Mouse (Mus musculus): Measurements from ENCODE around the gene 1700025C18Rik.

Gene 1700025C18Rik

DNA sequence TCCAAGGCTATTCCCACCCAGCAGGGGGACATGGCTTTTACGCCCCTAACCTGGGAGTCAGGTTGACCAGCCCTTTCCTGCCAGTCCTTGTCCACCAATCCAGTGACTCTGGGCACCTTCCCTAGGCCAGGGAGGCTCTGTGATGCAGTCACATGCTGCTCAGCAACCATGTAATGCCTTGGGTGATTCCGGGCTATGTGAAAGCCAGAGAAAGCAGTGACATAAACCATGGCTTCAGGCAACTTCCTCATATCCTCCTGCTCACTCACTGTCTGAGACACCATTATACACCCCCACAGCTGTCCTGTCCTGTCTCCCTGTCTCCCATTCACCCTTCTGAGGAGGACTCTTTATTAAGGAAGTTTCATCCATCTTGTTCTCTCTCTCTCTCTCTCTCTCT lies at the start of gene 1700025C18Rik:
TSS of gene 1700025C18Rik (minus strand) at position 101 of the 400 bp plus-strand sequence.
- no peak for DNase-seq

DNA sequence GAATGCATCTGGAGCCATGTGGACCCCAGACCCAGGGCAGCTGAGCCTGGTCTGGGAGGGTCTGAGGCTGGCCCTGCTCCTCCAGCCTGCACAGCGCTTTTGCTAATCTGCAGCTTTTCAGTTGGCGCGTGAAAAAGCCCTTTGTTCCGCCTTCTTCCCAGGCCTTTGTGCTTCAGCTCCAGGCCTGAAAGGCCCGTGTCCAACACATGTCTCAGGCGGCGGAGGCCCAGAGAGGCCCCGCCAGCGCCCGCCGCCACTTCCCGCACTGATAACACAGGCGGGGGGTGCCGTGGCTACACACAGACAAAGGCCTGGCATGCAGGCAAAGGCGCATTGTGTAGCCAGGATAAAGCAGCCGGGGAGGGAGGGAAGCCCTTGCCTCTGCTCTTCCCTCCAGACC lies 45.5 kb upstream of the 1700025C18Rik start:
- no peak for DNase-seq

DNA sequence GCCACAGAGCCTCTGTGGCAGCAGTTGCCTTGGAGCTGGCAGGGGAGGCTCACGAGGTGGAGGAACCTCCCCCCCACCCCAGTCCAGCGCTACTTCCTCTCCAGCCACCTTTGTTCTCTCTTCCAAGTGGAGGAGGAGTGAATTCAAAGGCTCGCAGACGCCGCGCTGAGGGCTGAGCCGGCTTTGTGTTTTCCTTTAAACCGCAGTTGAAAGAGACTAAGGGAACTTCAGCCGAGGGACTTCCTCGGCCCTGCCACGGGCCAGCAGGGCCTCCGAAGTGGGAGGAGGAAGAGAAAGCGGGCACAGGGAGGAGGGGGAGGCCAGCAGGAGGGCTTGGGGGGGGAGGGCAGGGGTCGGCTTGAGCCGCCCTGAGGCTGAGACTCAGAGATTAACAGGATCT lies 43.0 kb upstream of the 1700025C18Rik start:
- no peak for DNase-seq

DNA sequence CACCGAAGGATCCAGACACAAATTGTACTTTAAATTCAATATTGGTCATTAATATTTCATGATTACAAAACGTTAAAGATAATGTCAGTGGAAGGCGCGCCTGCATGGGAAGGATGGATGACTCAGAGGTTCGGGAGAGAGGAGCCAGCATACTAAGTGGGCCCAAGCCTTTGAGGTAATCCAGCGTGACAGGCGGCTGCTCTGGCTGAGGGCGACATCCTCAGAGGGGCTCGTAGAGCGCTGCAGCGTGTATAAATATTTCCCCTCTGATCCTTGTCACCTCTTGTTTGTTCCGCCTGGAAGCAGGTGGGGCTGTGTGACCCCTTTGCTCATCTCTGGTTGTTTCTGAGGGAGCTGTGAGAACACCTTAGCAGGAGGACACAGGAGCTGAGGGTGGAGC lies 40.9 kb upstream of the 1700025C18Rik start:
- no peak for DNase-seq

DNA sequence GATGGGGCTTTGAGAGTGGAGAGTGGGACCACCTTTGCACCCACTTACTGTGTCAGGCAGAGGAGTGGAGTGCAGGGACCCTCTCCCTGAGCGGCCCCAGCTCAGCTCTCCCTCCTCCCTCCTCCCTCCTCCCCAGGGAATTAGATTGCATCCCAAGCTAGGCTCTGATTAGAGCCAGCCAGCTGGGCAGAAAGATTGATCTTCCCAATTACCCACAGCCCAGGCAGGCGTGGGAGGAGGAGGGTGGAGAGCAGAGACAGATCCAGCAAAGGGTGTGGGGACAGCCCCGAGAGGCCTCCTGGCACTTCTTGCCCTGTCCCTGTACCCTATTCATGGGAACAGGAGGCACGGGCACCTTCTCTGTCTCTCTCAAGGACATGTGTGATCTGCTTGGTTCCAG lies 38.6 kb upstream of the 1700025C18Rik start:
- DNase-seq, result no peak

DNA sequence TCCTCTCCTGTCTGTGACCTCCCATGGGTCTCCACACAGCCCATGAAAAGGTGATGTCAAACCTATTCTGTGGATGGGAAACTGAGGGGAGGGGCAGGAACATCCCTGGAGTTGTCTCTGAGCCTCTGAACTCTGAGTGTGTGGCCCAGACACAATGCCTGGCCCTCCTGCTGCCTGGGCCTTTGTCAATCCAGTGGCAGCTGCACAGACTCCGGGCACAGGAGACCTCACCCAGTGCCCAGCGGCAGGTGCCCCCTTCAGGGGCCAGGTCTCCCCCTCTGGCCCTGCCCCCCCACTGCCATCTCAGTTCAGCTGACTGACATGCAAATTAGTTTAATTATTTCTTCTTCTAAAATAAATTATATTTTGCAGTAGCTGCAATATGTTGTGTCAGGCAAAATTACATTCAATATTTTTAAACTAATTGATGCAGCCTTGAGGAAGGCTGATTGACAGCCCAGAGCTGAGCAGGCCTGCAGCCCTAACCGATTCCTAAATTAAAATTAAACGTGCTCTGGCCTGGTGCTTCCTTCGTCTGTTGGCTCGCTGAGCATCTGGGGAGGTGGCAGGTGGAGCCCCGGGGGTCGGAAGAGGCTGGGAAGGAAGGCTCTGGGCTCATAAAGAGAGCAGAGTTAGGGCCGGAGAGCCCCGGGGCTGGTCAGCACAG lies 36.5 kb upstream of the 1700025C18Rik start:
- DNase-seq, result no peak

DNA sequence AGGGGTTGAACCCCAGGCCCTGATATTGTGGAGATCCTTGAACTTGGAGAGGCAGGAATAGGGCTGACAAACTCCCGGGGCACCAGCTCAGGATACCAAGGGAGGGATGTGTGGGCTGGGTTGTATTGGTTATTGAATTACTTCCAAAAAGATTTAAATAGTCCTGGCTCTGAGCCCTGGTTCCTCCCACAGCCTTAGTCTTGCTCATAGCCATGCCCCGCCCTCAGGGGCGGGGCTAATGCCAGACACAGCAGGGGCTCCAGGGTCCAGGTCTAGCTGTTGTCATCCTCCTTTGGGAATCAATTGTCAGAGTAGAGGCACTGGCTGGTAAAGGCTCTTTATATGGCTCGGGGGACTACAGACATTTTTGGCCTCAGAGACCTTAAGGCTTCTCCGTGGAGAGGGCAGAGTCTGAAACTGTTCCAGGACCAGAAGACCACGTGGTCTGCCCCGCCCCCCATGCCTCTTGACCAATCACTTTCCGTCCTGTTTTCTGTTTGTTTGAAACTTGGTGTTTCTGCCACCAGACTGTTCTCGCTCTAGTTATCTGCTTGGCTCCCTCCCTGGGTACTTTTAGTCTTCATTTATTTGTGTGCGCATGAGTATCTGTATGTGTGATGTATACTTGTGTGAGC lies 30.8 kb upstream of the 1700025C18Rik start:
- DNase-seq, result no peak

DNA sequence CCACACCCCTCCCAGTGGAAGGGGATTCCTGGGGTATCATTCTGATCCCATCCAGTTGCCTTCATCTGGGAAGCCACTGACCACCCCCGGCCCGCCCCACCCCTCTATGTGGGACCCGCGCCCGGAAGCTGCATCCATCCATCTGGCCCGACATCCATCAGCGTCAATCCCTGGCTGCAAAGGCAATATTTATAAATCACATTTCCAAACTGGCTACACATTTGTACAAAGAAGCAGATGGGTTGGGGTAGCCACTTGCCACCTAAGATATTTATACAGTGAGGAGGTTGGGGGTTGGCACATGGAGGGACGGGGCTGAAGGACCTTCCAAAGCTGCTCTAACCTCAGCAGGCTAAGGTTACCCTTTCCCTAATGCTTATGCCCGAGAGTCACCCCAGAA lies 30.2 kb upstream of the 1700025C18Rik start:
- no peak for DNase-seq

DNA sequence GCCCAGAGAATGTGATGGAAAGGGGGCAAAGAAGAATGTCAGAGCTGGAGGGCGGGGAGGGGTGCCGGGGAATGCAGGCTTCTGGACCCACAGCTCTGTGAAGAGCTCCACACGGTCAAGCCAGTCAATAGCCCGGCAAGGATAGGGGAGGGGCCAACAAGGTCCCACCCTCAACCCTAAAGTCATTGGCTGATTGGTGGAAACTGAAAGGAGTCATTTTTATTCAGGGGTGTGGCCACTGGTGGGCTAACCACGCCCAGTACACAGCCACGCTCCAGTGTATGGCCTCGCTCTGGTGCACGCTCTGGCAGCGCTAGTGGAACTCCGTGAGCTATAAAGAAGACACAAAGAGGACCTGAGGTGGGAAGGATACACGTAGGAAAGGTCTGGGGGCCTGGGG lies 23.2 kb upstream of the 1700025C18Rik start:
- DNase-seq, result no peak

DNA sequence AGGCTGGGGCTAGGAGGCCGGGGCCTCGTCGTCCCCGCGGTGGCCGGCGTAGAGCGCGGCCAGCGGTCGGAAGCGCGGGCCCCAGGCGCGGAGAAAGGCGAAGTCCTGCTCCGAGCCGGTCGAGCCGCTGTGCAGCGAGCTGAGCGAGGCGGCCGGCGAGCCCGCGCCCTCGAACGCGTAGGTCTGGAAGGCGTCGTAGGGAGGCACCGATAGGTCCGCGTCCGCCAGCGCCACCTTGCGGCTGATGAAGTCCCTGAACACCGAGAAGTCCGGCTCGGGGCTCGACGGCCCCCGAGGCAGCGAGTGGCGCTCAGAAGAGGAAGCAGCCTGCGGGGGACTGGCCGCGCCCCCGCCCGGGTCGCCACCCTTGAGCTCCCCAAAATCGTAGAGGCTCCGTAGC lies 21.6 kb upstream of the 1700025C18Rik start:
- DNase-seq, result peak; percentile 81 to 84

DNA sequence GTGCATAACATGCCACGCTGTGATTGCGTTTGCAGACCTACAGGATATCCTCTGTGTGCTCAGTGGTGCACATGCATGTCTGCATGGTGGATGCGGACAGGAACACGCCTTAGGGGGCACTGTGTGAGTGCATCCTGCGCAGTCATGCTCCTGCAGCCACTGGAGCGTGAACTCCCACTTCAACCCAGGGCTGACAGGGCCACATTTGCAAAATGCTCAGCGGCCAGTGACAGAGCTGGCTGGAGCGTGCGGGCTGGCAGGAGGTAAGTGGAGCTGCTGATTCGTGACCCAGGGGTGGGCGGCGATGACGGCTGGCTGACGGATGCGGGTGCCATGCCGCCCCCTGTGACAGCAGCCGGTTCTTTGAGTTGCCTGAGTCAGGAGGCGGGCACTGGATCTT lies 16.0 kb upstream of the 1700025C18Rik start:
- no peak for DNase-seq

DNA sequence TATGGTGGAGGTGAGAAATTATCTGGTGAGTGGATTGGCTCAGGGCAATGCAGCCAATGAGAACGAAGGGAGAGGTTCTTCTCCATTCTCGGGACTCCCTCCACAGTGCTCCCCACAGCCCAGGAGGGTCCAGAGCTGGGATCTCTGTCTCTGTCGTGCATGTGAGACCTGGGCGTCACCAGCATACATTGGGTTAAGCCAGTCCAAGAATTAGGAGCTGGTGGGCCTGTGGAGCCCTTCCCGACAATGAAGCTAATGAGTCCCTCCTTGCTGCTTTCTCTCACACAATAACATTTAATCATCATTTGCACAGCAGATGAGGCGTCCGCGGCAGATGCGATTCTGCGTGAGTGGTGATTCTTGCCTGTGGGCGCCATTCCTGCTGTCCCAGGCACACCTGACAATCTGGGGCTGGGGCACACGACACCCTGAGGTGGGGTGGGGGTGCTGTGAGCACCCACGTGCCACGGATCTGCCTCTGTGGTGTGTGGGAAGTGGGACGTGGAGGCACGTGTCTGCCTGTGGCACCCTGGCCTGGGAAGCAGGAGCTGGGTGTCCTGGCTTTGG lies 15.0 kb upstream of the 1700025C18Rik start:
- DNase-seq, result no peak

DNA sequence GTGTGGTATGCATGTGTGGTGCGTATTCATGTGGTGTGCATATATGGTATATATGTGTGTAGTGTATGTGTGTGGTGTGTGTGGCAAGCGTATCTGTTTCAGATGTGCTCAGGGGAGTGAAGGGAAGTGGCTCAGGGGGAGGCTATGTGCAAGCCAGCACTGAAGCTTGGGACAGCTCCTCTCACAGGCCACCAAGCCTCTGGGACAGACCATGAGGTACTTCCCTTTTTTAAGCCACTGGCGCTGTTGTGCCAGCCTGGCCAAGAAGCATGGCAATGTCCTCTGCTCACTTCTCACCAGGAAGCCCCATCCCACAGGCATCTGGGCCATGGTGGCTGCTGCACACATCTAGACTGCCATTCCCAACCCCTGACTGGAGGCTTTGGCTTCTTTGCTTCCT lies 12.4 kb upstream of the 1700025C18Rik start:
- no peak for DNase-seq

DNA sequence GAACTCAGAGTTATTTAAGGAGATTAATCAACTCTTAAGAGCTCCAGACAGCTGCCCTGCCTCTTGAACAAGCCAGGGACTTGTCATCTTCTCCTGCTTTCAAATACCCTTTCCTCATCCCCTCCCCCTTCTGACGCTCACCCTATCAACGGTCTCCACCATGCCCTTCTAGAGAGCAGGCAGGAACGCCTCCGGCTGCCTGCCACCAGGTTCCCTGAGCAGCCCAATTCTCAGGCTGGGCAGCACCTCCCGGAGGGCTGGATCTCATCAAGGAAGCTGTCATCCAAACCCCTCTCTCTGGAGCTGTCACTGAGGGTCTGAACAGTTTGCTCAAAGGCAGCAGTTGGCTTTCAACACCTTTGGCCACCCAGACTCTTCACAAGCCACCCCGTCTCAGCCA lies 10.2 kb upstream of the 1700025C18Rik start:
- DNase-seq, result no peak

DNA sequence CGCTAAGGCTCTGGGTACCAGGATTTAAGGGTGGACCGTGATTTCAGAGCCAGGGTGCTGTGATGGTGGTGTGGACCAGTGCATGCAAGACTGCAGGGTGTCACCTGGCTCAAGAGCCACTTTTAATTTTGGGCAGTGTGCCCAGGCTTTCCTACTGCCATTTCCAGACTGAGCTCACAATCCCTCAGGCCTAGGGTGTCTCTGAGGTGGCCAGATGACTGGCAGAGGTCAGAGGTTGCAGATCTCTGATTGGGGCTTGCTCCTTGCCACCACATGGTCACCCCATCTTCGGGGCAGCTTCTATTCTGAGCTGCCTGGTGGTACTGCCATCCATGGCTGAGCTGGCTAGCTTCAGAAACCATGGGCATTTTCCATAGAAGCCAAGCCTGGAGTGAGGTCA lies 8.3 kb upstream of the 1700025C18Rik start:
- DNase-seq, result peak in 1 of 2 experiments; percentile 32

DNA sequence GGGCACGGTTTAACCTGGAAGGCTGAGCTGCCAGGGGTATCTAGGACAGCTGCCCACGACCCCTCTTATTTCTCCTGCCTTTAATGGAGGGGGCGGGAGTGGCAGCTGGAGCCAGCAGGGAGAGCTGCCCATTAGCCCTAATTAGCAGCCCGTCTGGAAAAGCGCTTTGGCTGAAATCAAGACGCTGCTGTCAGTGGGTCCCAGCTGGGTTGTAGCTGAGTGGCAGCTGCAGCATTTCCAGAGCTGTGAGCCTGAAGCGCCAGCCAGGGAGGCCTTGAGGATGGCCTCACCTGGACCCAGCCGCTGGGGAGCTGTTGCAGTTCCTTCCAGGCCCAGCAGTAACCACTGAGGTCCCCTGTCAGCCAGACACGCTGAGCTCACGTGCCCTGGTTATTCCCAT lies 5.8 kb upstream of the 1700025C18Rik start:
- DNase-seq, result no peak

DNA sequence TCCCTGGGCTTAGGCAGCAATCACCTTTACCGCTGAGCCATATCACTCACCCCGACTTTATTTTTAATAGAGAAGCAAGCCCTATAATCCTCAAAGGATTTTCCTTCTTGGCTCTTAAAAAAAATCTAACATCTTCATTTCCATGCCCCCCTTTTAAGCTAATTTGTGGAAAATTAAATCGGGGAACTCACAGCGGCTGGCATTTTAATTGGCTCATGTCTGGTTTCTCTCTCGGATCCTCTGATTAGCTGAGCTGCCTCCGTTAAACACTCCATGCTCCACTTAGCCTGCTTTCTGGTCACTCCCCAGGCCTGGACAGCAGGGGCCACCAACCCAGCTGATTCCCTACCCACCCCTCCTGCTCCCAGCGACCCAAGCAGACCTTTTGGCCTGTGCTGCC lies 1.8 kb upstream of the 1700025C18Rik start:
- DNase-seq, result no peak

DNA sequence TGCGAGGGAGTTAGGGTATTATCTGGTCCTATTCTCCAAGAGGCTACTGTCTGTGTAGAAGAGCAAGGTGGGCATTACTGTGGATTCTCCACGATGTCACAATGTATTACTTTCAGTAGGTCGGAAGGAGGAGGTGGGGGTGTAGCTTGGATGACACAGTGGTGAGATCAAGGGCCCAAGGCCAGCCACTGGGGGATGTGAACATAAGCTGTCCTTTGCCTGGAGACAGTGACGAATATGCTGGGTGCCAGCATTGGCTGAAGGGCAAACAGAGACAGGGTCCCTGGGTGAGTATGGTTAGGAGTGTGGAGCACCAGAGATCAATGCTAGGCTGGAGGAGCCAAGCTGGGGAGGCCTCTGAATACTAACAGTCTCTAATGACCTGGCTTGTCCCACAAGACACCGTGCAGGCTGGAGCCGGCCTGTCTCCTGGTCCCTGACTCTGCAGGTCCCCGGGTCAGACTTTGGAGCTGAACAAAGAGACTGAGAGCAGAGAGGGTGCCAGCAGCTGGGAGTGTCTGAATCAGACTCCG lies 949 bp upstream of the 1700025C18Rik start:
- DNase-seq, result no peak

DNA sequence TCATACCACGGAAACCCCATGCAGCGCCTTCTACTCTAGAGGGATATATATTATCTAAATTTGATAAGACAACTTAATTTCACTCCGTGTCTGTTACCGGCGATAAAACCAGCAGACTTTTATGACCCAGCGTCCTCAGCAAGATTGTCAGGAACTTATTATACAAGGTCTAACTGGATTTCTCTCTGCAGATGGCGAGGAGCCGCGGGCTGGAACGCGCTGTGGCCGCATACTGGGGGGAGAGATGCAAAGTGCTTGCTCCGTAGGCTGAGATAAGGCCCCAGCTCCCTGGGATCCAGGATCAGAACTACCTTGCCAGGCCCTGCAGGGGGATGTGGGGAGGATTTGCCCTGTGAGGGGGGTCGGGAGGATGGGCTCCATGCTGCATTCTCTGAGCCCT lies 1.1 kb downstream of the 1700025C18Rik start:
- DNase-seq, result no peak

DNA sequence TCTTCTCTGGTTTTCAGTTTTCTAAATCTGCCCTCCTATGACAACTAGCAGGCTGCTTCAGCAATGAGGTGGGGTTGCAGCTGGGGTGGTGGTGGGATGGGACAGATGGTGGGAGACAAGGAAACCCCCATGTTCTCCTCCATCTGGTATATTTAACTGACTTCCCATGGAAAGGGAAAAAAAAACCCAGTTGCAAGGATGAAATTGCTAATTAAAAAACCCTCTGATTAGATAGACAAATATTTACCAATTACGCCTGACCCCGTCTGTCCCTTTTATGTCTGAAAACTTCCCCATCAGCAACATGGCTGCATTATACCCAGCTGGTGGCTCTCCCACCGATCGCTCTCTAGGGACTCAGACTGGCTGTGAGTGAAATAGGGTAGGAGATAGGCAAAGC lies 3.9 kb downstream of the 1700025C18Rik start:
- DNase-seq, result no peak

DNA sequence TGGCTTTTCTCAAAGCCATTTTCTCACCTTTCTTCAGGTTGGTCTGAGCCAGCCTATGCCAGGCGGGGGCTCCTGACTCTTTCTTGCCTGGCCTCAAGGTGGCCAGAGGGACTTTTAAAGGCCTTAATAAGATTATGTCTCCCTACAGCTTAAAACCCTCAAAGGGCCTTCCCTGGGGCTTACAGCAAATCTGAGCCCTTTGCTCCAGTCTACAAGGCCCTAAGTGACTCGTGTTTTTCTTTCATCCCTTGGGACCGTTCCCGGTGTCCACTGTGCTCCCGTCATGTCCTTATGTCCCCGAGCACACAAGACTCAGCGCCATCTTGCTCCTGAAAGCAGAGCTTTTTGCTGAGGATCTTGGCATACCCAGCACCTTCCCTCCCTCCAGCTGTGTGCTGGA lies 9.3 kb downstream of the 1700025C18Rik start:
- DNase-seq, result no peak

DNA sequence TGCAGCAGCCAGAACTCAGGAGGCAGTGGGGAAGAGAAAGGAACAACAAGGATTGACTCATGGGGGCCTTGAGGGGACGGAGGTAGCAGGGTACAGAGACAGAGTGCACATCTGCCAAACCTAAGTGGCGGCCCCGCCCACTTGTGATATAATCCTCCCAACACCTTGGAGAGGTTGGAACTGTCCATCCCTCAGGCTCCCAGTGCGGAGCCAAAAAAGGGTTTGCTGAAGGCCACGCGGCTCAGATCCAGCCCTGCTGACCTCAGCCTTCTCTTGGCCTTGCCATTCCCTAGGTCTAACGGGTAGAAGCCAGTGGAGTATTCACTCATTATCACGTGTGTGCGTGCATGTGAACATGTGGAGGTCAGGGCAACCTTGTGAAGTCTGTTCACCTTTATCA lies 9.9 kb downstream of the 1700025C18Rik start:
- no peak for DNase-seq

DNA sequence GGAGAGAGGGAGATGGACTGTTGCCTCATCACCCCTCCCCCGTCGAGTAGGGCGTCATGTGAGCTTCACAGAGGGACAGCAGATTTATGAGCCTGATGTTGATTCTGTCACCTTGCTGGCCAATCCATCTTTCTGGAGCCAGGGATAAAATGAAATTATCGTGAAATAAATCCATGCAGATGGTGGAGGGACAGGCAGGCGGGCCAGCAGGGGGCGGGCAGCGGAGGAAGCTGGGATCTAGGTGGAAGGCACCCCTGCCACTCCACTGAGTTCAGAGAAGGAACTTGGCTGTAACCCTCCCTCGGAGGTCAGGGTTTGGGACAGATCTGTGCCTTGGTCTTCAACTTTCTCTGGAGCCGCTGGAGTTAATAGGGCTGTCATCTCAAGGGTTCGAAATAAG lies 11.9 kb downstream of the 1700025C18Rik start:
- no peak for DNase-seq

DNA sequence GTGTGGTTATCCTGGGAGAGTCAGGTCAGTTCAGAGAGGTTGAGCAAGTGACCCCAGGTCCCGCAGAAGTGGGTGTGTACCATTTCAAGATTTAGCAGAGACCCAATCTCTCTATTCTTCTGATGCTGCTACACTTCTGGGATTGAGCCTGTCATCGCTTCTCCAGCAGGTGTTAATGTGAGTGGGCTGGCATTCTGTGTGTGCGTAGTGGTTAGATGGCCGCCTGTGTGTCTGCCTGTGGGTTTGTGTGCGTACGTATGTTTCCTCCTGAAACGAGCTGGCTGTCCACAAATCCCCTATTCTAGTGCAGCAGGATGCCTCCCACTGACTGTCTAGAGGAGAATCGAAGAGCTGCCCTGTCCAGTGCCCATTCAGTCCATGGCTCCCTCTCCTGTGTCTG lies 12.5 kb downstream of the 1700025C18Rik start:
- no peak for DNase-seq
